Mouse (Mus musculus): ENCODE measurements around the gene Tceal3. TPM values are rescaled to one million over a fixed set of nuclear protein-coding genes. Genes with fewer than 3 reads are reported as not detected.
"Not testable (repeated sequence)": the region's sequence is repeated elsewhere in the genome, so short reads cannot be mapped to it uniquely, and the experiment has no call there.

The Tceal3 gene
- total RNA-seq, 2 experiments from 2014 or later, result 146 to 155 TPM

- intact Hi-C loops (cut with DNase I); DNase-seq (ENCODE audit: low spot score in 2 of 2): not testable (repeated sequence)
Measured at GRCm38 (mm10) chrX:136691606-136692293, 101.1 kb downstream of the Tceal3 start.

DNA sequence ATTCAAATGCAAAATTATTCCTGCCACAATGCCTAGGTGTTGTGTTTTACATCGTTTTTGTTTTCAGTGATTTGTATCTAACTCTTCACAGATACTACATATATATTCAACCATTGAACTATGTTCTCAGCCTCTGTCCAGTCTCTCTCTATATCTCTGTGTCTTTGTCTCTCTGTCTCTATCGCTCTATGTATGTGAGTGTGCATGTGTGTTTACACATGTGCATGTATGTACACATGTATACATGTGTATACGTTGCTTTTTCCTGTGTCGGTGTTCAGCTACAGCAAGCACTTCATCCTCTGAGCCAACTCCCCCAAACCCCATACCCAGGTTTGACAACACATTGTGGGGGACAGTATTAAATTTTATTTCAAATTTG, 101.6 kb downstream of the Tceal3 start:
- DNase-seq (ENCODE audit: low spot score in 2 of 2), result no peak
- intact Hi-C loops (cut with DNase I), result no loop called here

DNA sequence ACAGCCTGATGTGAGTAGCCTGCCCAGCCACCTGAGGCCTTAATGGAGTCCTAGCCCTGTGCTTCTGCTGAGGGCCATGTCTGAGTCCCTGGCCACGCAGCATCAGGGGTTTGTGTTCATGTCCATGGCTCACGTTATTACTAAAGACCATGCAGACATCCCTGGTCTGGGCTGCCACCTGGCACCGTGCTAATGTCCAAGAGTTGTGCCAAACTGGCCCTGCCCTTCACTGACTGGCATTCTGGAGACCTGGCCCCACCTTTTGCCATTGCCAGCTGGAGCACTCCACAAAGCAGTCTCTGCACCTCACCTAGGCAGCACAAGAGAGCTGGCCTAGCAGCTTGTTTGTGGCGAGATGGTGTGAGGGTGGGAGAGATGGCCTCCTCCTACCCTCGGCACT, 102.6 kb downstream of the Tceal3 start:
- DNase-seq (ENCODE audit: low spot score in 2 of 2), result no peak
- intact Hi-C loops (cut with DNase I), result no loop called here

DNA sequence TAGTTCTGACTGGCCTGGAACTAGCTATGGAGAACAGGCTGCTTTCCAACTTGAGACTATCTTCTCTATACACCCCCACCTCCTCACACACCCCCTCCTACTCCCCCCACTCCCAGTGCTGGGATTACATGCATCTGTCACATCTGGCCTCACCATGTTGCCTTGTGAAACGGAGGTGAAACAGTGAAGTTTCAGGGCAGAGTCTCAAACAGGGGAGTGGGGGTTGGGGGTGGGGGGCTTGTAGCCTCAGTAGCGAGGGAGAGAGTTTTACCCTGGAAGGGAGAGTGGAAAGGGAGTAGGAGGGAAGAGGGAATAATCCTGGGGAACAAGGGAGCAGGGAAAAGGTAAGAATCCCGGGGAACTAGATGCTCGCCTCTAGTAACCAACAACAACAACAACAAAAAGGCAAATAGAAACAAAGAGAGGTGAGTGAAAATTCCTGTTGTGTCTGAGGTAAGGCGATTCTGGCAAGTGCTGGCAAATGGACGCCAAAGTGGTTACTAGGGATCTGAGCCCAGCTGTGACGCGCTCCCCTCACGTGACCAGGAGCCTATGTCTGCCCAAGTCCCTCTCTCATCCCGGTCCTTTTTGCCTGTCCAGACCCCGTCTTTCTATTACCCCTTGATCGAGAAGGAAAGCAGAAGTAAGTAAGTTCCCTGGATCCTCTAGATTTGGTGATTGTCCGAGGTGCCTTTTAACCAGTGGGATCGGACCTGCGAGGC, 117.0 kb downstream of the Tceal3 start, which contains the start of gene Tceal1:
Gene Tceal1, plus strand, starts transcription at position 537 of the 722 bp plus-strand sequence.
- intact Hi-C loops (cut with DNase I), result no loop called here
- DNase-seq (ENCODE audit: low spot score in 2 of 2), result peak; percentile 61 to 79

DNA sequence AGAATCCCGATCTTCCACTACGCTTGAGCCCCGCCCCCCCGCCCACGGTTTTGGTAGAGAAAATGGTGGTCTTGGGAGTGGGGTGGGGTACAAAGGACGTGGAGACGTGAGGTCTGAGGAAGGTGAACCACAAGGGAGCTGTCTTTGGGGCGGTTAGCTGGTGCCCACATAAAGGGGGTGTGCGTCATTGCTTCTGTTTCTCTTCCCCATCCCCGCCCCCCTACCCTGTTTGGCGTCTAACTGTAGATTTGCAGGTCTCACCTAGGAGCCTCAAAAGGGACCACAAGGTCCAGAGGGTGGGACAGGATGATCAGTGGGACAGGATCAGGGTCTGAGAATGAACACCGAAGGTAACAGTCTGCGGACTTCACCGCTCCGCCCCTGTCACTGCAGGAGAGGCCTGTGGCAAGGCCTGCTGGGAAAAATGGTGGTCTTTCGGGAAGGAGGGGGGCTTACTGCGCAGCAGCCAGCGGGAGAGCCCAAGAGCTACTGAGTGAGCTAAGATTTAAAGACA, 117.6 kb downstream of the Tceal3 start:
- intact Hi-C loops (cut with DNase I), result no loop called here
- peak; percentile 43 to 45 for DNase-seq (ENCODE audit: low spot score in 2 of 2)

DNA sequence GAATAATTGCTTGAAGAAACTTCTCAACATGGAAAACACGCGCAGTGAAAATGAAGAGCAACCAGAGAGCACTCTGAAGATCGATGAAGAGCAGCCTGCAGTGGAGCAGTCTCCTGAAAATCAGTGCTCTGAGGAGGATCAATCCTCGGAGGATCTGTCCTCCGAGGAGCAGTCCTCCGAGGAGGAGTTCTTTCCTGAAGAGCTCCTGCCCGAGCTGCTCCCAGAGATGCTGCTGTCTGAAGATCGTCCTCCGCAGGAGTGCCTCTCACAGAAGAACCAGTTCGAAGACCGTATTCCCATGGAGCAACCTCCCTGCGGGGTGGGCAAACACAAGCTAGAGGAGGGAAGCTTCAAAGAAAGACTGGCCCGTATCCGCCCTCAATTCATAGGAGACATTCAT, 118.1 kb downstream of the Tceal3 start:
- intact Hi-C loops (cut with DNase I), result no loop called here
- DNase-seq (ENCODE audit: low spot score in 2 of 2), result no peak

DNA sequence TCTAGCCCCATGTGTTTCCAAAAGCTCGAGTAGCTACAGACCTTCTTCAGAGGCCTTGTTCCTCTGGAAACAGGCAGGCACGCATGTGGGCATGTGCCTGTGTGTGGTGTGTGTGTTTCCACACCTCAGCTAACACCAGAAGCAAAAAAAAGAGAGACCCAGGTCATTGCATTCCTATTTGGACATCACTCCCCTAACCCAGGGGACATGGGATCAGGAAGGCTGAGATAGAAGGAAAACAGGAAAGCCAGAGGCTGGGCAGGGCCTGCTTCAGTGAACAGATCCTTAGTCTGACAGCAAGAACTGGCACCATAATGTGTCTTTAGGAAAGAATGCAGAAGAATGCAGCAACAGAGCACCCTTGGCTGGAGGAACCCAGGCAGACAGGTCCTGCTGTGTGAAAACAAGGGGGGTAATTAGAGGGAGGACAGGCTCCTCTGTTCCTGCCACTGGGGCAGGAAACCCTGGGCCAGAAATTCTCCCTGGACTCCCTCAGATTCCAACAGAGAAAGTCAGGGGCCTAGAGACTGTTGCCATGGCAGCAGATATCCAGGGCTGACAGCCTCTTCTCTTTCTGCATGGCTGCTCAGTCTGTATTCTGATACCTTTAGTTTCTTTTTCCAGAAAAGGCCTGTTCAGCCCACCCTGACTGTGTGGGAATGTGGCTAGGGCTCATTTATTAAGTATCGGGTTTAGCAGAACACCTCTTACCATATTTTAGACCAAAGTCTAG, 124.3 kb downstream of the Tceal3 start:
- intact Hi-C loops (cut with DNase I); DNase-seq (ENCODE audit: low spot score in 2 of 2): not testable (repeated sequence)

Other genes starting within 250 kb of the Tceal3 start
- gene Kir3dl1, start 72.8 kb upstream of the Tceal3 start, total RNA-seq (2021), result not detected
- not detected for gene Kir3dl2, start 46.8 kb upstream of the Tceal3 start, total RNA-seq (2021)
- gene Tceal1, start 117.1 kb downstream of the Tceal3 start, total RNA-seq (2021), result 10 to 100 TPM; 11.9 to 15.2 TPM
- 100 to 1,000 TPM; 337 to 381 TPM for gene Morf4l2, start 152.8 kb downstream of the Tceal3 start, total RNA-seq (2021)
- gene Glra4, start 189.3 kb downstream of the Tceal3 start, total RNA-seq (2021), result under 1 TPM; 0.18 to 0.21 TPM
- 1,000 to 10,000 TPM in 1 of 2 experiments, 100 to 1,000 TPM in 1; 891 to 1,070 TPM for gene Plp1, start 231.8 kb downstream of the Tceal3 start, total RNA-seq (2021)